Mouse (Mus musculus): ENCODE results near the gene Tuba1a. TPM values are rescaled to one million over a fixed set of nuclear protein-coding genes. Genes with fewer than 3 reads are reported as not detected.
A peak's percentile ranks its signal among the peaks of the same experiment; 100 is the strongest.

The Tuba1a gene
- polyA plus RNA-seq, 1 experiment from 2014 or later, result 7,386 TPM

DNA sequence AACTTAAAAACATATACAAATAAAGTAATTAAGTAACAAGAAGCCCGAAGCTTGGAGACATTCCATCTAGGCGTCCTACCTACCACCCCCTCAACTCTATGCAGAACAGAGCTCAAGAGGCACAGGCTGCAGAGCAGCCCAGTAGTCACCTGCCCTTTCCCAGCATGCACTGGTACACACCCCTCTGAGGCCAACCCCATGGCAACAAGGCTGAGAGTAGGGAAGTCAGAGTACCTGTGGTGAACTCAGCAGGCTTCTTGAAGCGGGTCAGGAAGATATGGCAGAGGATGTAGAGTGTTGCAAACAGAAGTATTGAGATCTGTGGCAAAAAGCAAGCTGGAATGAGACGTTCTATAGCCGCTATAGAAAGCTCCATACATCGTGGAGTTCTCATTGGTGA is 38.6 kb downstream of the Tuba1a start:
- Histone ChIP-seq H3K9ac (no peak overlapping the region), H3K36me3 (replicated peaks) (peaks cover 50% of the 10 kb centered on the region), H3K27ac (no peak overlapping the region), H3K4me3 (replicated peaks) (no peak overlapping the region), H3K9me3 (no peaks in the 10 kb centered on the region), H3K27me3 (no peaks in the 10 kb centered on the region), H3K4me1 (peaks cover 27% of the 10 kb centered on the region), H3K4me2 (no peak overlapping the region)
- WGBS, result 92% methylated on average over 6 of the region's 6 CpGs
- no peak for ATAC-seq (ENCODE audit: low FRiP score)

DNA sequence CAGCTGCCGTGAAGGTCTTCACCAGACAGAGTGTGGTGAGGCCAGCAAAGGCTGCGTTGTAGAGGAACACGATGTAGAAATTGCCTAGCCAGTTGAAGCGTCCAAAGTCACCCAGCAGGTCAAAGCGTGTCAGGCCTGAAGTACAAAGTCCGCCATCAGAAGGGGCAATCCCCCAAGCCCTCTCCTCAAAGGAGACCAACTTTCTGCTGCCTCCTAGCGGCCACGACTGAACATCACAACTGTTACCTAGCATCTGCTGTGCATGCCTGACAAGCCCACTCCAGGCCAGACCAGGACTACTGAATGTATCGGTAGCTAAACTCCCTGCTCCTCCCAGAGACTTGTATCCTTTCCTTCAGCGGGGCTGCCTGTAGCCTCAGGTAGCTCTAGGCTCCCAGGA is 48.8 kb downstream of the Tuba1a start:
- H3K9ac ChIP-seq, result no peak overlapping the region
- 26% methylated on average over 10 of the region's 10 CpGs for WGBS
- H3K4me1 ChIP-seq, result no peaks in the 10 kb centered on the region
- no peak overlapping the region for H3K4me3 ChIP-seq (replicated peaks)
- peak; percentile 58; the same call in 1 of the 2 replicates for ATAC-seq (ENCODE audit: low FRiP score)
- no peak overlapping the region for H3K27ac ChIP-seq
- H3K36me3 ChIP-seq (replicated peaks), result peaks cover 66% of the 10 kb centered on the region
- no peak overlapping the region for H3K4me2 ChIP-seq
- H3K27me3 ChIP-seq, result peaks cover 11% of the 10 kb centered on the region; the same call in 1 of the 2 replicates
- no peaks in the 10 kb centered on the region for H3K9me3 ChIP-seq

- Histone ChIP-seq H3K9me3 (no peaks in the 10 kb centered on the region), H3K27ac (no peak overlapping the region), H3K27me3 (peaks cover 32% of the 10 kb centered on the region), H3K36me3 (replicated peaks) (peaks cover 45% of the 10 kb centered on the region), H3K4me3 (replicated peaks) (no peak overlapping the region), H3K9ac (no peak overlapping the region), H3K4me1 (peaks cover 12% of the 10 kb centered on the region), H3K4me2 (no peak overlapping the region)
- no peak for ATAC-seq (ENCODE audit: low FRiP score)
- 89% methylated on average over 2 of the region's 2 CpGs for WGBS
Observed at GRCm38 (mm10) chr15:98902600-98902999, 50.9 kb downstream of the Tuba1a start.

DNA sequence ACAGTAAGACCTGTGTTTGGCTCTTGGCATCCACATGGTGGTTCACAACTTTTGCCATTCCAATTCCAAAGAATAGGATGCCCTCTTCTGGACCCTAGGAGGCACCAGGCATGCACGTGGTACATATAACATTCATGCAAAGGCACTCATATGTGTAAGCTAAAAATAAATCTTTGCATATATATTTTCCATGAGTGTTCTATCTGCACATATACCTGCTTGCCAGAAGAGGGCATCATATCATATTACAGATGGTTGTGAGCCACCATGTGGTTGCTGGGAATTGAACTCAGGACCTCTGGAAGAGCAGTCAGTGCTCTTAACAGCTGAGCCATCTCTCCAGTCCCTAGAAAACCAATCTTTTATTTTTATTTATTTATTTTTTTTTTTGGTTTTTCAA is 52.0 kb downstream of the Tuba1a start:
- WGBS, result 56% methylated on average over 1 of the region's 1 CpGs
- Histone ChIP-seq H3K27me3 (peaks cover 42% of the 10 kb centered on the region), H3K4me2 (no peak overlapping the region), H3K9me3 (no peaks in the 10 kb centered on the region), H3K4me1 (peaks cover 15% of the 10 kb centered on the region), H3K27ac (no peak overlapping the region), H3K4me3 (replicated peaks) (no peak overlapping the region), H3K36me3 (replicated peaks) (peaks cover 36% of the 10 kb centered on the region), H3K9ac (no peak overlapping the region)
- ATAC-seq (ENCODE audit: low FRiP score), result no peak

Other genes with a start within 250 kb of the Tuba1a start
- 1.5 and 1.7 TPM in 2 replicates for gene Ccdc65, start 245.5 kb downstream of the Tuba1a start, polyA plus RNA-seq (2016; fragmentation: Nextera tagmentation; extraction: Ambion mirVana)
- 6.2 and 8.5 TPM in 2 replicates for gene Fkbp11, start 225.5 kb downstream of the Tuba1a start, polyA plus RNA-seq (2016; fragmentation: Nextera tagmentation; extraction: Ambion mirVana)
- 58.2 and 58.3 TPM in 2 replicates for gene Arf3, start 190.5 kb downstream of the Tuba1a start, polyA plus RNA-seq (2016; fragmentation: Nextera tagmentation; extraction: Ambion mirVana)
- 0.18 and 0.24 TPM in 2 replicates for gene Wnt10b, start 175.6 kb downstream of the Tuba1a start, polyA plus RNA-seq (2016; fragmentation: Nextera tagmentation; extraction: Ambion mirVana)
- 0.18 and 0.61 TPM in 2 replicates for gene Wnt1, start 163.8 kb downstream of the Tuba1a start, polyA plus RNA-seq (2016; fragmentation: Nextera tagmentation; extraction: Ambion mirVana)
- 0.22 TPM in 1 of 2 replicates, not detected in the other for gene Ddn, start 144.2 kb downstream of the Tuba1a start, polyA plus RNA-seq (2016; fragmentation: Nextera tagmentation; extraction: Ambion mirVana)
- 85.2 and 89.4 TPM in 2 replicates for gene Prkag1, start 122.2 kb downstream of the Tuba1a start, polyA plus RNA-seq (2016; fragmentation: Nextera tagmentation; extraction: Ambion mirVana)
- 12.5 and 12.7 TPM in 2 replicates for gene Kmt2d, start 82.5 kb downstream of the Tuba1a start, polyA plus RNA-seq (2016; fragmentation: Nextera tagmentation; extraction: Ambion mirVana)
- gene Rhebl1, start 59.2 kb downstream of the Tuba1a start, polyA plus RNA-seq (2016; fragmentation: Nextera tagmentation; extraction: Ambion mirVana), result 20.1 and 23.3 TPM in 2 replicates
- 0.45 and 0.51 TPM in 2 replicates for gene Dhh, start 55.2 kb downstream of the Tuba1a start, polyA plus RNA-seq (2016; fragmentation: Nextera tagmentation; extraction: Ambion mirVana)
- 30.6 and 41.5 TPM in 2 replicates for gene Lmbr1l, start 35.5 kb downstream of the Tuba1a start, polyA plus RNA-seq (2016; fragmentation: Nextera tagmentation; extraction: Ambion mirVana)
- gene Tuba1b, start 19.1 kb downstream of the Tuba1a start, polyA plus RNA-seq (2016; fragmentation: Nextera tagmentation; extraction: Ambion mirVana), result 1,790 and 1,867 TPM in 2 replicates
- gene Gm49450, start 152 bp downstream of the Tuba1a start, polyA plus RNA-seq (2016; fragmentation: Nextera tagmentation; extraction: Ambion mirVana), result not detected in 2 replicates
- gene Tuba1c, start 76.2 kb upstream of the Tuba1a start, polyA plus RNA-seq (2016; fragmentation: Nextera tagmentation; extraction: Ambion mirVana), result 107 and 111 TPM in 2 replicates
- gene Prph, start 101.5 kb upstream of the Tuba1a start, polyA plus RNA-seq (2016; fragmentation: Nextera tagmentation; extraction: Ambion mirVana), result 0.73 and 1.4 TPM in 2 replicates
- gene Troap, start 120.9 kb upstream of the Tuba1a start, polyA plus RNA-seq (2016; fragmentation: Nextera tagmentation; extraction: Ambion mirVana), result 41.6 and 48.3 TPM in 2 replicates
- 0.44 and 1.3 TPM in 2 replicates for gene C1ql4, start 134.1 kb upstream of the Tuba1a start, polyA plus RNA-seq (2016; fragmentation: Nextera tagmentation; extraction: Ambion mirVana)
- gene Dnajc22, start 139.5 kb upstream of the Tuba1a start, polyA plus RNA-seq (2016; fragmentation: Nextera tagmentation; extraction: Ambion mirVana), result 0.76 and 1.0 TPM in 2 replicates
- 65.5 and 69.8 TPM in 2 replicates for gene Spats2, start 172.2 kb upstream of the Tuba1a start, polyA plus RNA-seq (2016; fragmentation: Nextera tagmentation; extraction: Ambion mirVana)